Mouse (Mus musculus): ENCODE measurements around the gene Uqcrfs1. TPM values are rescaled to one million over a fixed set of nuclear protein-coding genes. Genes with fewer than 3 reads are reported as not detected.
A peak's percentile ranks its signal among the peaks of the same experiment; 100 is the strongest.

The Uqcrfs1 gene
- polyA plus RNA-seq (2016; fragmentation: Nextera tagmentation; extraction: Ambion mirVana): 216 TPM in 2 replicates

DNA sequence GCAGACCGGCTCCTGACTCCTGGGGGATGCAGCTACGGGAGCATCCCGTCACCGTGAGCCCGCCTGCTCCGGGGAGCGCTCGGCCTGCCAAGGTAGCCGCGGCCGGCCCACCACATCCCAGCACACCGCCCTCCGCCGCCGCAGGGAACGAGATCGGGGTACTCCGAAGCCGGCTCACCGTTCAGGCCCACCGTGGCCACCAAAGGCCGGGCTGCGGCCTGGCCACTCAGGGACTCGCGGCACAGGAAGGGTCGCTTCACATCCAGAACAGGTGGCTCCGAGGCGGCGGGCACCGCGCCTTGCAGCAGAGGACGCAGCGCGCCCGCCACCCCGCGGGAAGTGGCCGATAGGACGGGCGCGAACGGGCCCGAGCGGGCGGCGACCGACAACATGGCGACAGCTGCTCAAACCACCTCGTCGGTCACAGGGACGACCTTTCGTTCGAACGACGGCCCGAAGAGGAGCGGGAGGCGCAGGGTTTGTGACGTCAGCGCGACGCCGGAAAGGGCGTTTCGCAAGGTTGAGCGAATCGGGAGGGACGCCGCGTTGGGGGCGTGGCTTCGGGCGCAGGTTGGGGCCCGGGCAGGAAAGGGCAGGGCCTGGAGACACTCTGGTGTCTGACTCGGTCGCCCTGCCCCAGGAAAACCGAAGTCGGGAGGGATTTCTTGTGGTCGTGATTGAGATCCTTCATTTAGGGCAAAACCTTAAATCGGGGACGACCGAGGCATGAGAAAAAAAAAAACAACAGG lies at the start of gene Uqcrfs1:
Gene Uqcrfs1, minus strand, starts transcription at position 507 of the 749 bp plus-strand sequence.
- Histone ChIP-seq H3K36me3 (peaks cover 7% of the 10 kb centered on the region), H3K4me2 (replicated peaks) (peak within 1 kb of the TSS; percentile 77), H3K9ac (peak within 1 kb of the TSS; percentile 94), H3K4me3 (peak within 1 kb of the TSS; percentile 99), H3K9me3 (replicated peaks) (no peaks in the 10 kb centered on the region), H3K27me3 (no peaks in the 10 kb centered on the region; the same call in 1 of the 2 replicates), H3K27ac (peak within 1 kb of the TSS; percentile 71), H3K4me1 (peaks cover 15% of the 10 kb centered on the region)
- ATAC-seq (ENCODE audit: low FRiP score): peak; percentile 99
- under 1% methylated on average over 82 of the region's 82 CpGs for WGBS

- ATAC-seq (ENCODE audit: low FRiP score): no peak
- no peak overlapping the region for H3K27ac ChIP-seq
- 95% methylated on average over 3 of the region's 3 CpGs for WGBS
Measured at GRCm38 (mm10) chr13:30585786-30586185, 40.6 kb upstream of the Uqcrfs1 start.

GRCm38 (mm10) chr13:30582541-30582940 lies 37.4 kb upstream of the Uqcrfs1 start:
- no peaks in the 10 kb centered on the region for H3K27me3 ChIP-seq
- no peaks in the 10 kb centered on the region for H3K4me1 ChIP-seq
- H3K4me2 ChIP-seq (replicated peaks): no peak overlapping the region
- H3K4me3 ChIP-seq: no peak overlapping the region
- no peak overlapping the region for H3K9ac ChIP-seq
- no peaks in the 10 kb centered on the region for H3K9me3 ChIP-seq (replicated peaks)
- no peak overlapping the region for H3K27ac ChIP-seq
- ATAC-seq (ENCODE audit: low FRiP score): no peak
- WGBS: 77% methylated on average over 2 of the region's 2 CpGs
- no peaks in the 10 kb centered on the region for H3K36me3 ChIP-seq

More at GRCm38 (mm10) chr13:30585786-30586185, 40.6 kb upstream of the Uqcrfs1 start:
- no peaks in the 10 kb centered on the region for H3K4me1 ChIP-seq
- no peak overlapping the region for H3K4me2 ChIP-seq (replicated peaks)
- H3K9me3 ChIP-seq (replicated peaks): no peaks in the 10 kb centered on the region
- H3K9ac ChIP-seq: no peak overlapping the region
- no peak overlapping the region for H3K4me3 ChIP-seq
- no peaks in the 10 kb centered on the region for H3K27me3 ChIP-seq
- no peaks in the 10 kb centered on the region for H3K36me3 ChIP-seq

GRCm38 (mm10) chr13:30578806-30579205 lies 33.6 kb upstream of the Uqcrfs1 start:
- H3K4me3 ChIP-seq: no peak overlapping the region
- H3K9ac ChIP-seq: no peak overlapping the region
- H3K4me2 ChIP-seq (replicated peaks): no peak overlapping the region
- no peaks in the 10 kb centered on the region for H3K9me3 ChIP-seq (replicated peaks)
- H3K36me3 ChIP-seq: no peaks in the 10 kb centered on the region
- WGBS: 78% methylated on average over 2 of the region's 2 CpGs
- ATAC-seq (ENCODE audit: low FRiP score): no peak
- no peaks in the 10 kb centered on the region for H3K4me1 ChIP-seq
- no peak overlapping the region for H3K27ac ChIP-seq
- H3K27me3 ChIP-seq: no peaks in the 10 kb centered on the region

DNA sequence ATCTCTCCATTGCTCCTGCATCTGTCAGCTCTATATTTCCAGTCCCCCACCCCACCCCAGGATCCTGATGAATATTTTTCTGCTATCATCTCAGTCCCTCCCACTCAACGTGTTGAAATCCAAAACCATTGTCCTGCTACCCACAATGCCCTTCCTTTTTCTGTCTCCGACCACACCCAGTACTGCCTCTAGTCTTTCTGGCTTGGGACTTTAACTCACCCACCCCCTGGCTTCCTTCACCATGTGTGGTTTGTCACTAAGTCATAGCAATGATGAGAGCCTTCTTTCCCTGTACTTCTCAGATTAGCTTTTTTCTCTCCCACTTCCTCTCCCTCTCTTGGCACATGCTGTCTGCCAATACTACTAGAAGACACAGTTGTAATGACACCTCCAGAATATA lies 31.7 kb upstream of the Uqcrfs1 start:
- WGBS: 75% methylated on average over 2 of the region's 2 CpGs
- ATAC-seq (ENCODE audit: low FRiP score): no peak

DNA sequence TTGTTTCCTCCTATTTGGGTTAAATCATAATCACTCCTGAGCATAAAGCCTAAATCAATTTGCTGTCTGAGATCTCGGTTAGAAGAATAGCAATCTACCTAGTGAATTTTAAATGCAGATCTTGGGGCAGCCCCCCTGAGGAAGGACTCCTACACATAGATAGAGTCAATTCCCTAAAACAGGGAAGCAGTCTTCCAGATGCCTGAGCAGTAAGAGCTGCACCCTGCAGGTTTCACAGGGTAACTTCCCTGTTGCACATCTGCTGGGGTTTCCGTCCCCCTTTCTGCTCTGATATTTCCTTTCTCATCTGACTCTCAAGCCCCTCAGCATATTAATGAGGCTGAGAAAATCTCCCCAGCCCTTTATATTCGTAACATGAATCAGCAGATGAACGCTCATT lies 27.8 kb upstream of the Uqcrfs1 start:
- no peaks in the 10 kb centered on the region for H3K36me3 ChIP-seq
- no peak overlapping the region for H3K4me3 ChIP-seq
- H3K9ac ChIP-seq: no peak overlapping the region
- no peaks in the 10 kb centered on the region for H3K27me3 ChIP-seq
- H3K27ac ChIP-seq: no peak overlapping the region
- 72% methylated on average over 4 of the region's 4 CpGs for WGBS
- H3K9me3 ChIP-seq (replicated peaks): no peaks in the 10 kb centered on the region
- ATAC-seq (ENCODE audit: low FRiP score): no peak
- H3K4me1 ChIP-seq: no peaks in the 10 kb centered on the region
- H3K4me2 ChIP-seq (replicated peaks): no peak overlapping the region

More for the DNA sequence above, 31.7 kb upstream of the Uqcrfs1 start:
- H3K9ac ChIP-seq: no peak overlapping the region
- no peaks in the 10 kb centered on the region for H3K36me3 ChIP-seq
- H3K4me1 ChIP-seq: no peaks in the 10 kb centered on the region
- H3K27ac ChIP-seq: no peak overlapping the region
- no peaks in the 10 kb centered on the region for H3K27me3 ChIP-seq
- no peaks in the 10 kb centered on the region for H3K9me3 ChIP-seq (replicated peaks)
- H3K4me2 ChIP-seq (replicated peaks): no peak overlapping the region
- no peak overlapping the region for H3K4me3 ChIP-seq

DNA sequence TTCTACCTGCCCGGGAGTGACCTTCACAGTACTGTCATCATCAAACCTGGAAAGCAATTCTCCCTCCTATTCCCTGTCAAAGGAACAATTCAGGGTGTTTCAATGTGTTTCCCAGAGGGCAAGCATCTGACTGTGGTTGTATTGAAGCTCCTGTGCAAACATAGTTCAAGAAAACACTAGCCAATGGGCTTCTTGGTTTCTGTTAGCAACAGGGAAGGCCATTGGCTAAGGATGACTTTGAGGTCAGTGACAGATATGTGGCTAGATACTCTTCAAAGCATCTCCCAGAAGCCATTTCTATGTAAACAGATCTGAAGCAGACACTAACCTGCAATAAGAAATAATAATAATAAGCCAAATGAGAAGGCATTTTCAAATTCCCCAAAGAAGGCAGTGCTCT lies 25.0 kb upstream of the Uqcrfs1 start:
- no peak overlapping the region for H3K4me2 ChIP-seq (replicated peaks)
- H3K36me3 ChIP-seq: no peaks in the 10 kb centered on the region
- H3K9me3 ChIP-seq (replicated peaks): no peaks in the 10 kb centered on the region
- H3K4me1 ChIP-seq: no peaks in the 10 kb centered on the region
- H3K9ac ChIP-seq: no peak overlapping the region
- no peak overlapping the region for H3K4me3 ChIP-seq
- no peak overlapping the region for H3K27ac ChIP-seq
- WGBS: 86% methylated on average over 1 of the region's 1 CpGs
- peaks cover 5% of the 10 kb centered on the region; the same call in 1 of the 2 replicates for H3K27me3 ChIP-seq
- ATAC-seq (ENCODE audit: low FRiP score): no peak

GRCm38 (mm10) chr13:30567571-30567970 lies 22.4 kb upstream of the Uqcrfs1 start:
- Histone ChIP-seq H3K4me1 (no peaks in the 10 kb centered on the region), H3K36me3 (no peaks in the 10 kb centered on the region), H3K27ac (no peak overlapping the region), H3K4me2 (replicated peaks) (no peak overlapping the region), H3K9me3 (replicated peaks) (no peaks in the 10 kb centered on the region), H3K9ac (no peak overlapping the region), H3K27me3 (peaks cover 5% of the 10 kb centered on the region; the same call in 1 of the 2 replicates), H3K4me3 (no peak overlapping the region)
- WGBS: 68% methylated on average over 7 of the region's 7 CpGs
- no peak for ATAC-seq (ENCODE audit: low FRiP score)

- 59% methylated on average over 8 of the region's 8 CpGs for WGBS
- no peak overlapping the region for H3K4me2 ChIP-seq (replicated peaks)
- H3K9ac ChIP-seq: no peak overlapping the region
- H3K9me3 ChIP-seq (replicated peaks): no peaks in the 10 kb centered on the region
- no peak overlapping the region for H3K4me3 ChIP-seq
- no peaks in the 10 kb centered on the region for H3K4me1 ChIP-seq
- no peaks in the 10 kb centered on the region for H3K36me3 ChIP-seq
- no peak overlapping the region for H3K27ac ChIP-seq
- H3K27me3 ChIP-seq: peaks cover 5% of the 10 kb centered on the region; the same call in 1 of the 2 replicates
- ATAC-seq (ENCODE audit: low FRiP score): no peak
Measured at GRCm38 (mm10) chr13:30566767-30567166, 21.6 kb upstream of the Uqcrfs1 start.

GRCm38 (mm10) chr13:30560603-30561002 lies 15.4 kb upstream of the Uqcrfs1 start:
- Histone ChIP-seq H3K4me2 (replicated peaks) (no peak overlapping the region), H3K27ac (no peak overlapping the region), H3K9ac (no peak overlapping the region), H3K27me3 (no peaks in the 10 kb centered on the region), H3K36me3 (no peaks in the 10 kb centered on the region), H3K4me1 (no peaks in the 10 kb centered on the region), H3K4me3 (no peak overlapping the region), H3K9me3 (replicated peaks) (no peaks in the 10 kb centered on the region)
- WGBS: 100% methylated on average over 1 of the region's 1 CpGs
- ATAC-seq (ENCODE audit: low FRiP score): no peak

DNA sequence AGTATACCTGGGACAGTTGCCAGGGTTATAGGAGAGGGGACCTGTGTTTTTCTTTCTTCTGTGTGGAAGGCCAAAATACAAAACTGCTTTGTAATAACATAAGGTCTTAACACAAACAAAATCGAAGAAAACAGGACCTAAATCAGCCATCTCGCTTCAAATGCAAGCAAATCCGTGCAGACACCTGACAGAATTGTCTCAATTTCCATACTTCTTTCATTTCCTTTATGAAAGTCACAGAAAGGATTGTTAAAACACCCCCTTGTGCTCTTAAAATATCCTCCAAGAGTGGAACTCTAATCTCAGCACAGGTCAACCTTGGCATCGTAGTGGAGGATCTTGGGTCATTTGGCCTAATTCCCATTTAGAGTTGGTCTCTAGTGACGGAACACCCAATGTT lies 14.9 kb upstream of the Uqcrfs1 start:
- 92% methylated on average over 5 of the region's 5 CpGs for WGBS
- no peak for ATAC-seq (ENCODE audit: low FRiP score)
- Histone ChIP-seq H3K27me3 (no peaks in the 10 kb centered on the region), H3K9ac (no peak overlapping the region), H3K4me3 (no peak overlapping the region), H3K9me3 (replicated peaks) (no peaks in the 10 kb centered on the region), H3K36me3 (no peaks in the 10 kb centered on the region), H3K4me2 (replicated peaks) (no peak overlapping the region), H3K4me1 (no peaks in the 10 kb centered on the region), H3K27ac (no peak overlapping the region)

- no peaks in the 10 kb centered on the region for H3K9me3 ChIP-seq (replicated peaks)
- WGBS: 83% methylated on average over 2 of the region's 2 CpGs
- no peak overlapping the region for H3K4me3 ChIP-seq
- no peaks in the 10 kb centered on the region for H3K4me1 ChIP-seq
- no peaks in the 10 kb centered on the region for H3K36me3 ChIP-seq
- no peak overlapping the region for H3K9ac ChIP-seq
- no peak for ATAC-seq (ENCODE audit: low FRiP score)
- no peak overlapping the region for H3K4me2 ChIP-seq (replicated peaks)
- H3K27ac ChIP-seq: no peak overlapping the region
- H3K27me3 ChIP-seq: no peaks in the 10 kb centered on the region
Measured at GRCm38 (mm10) chr13:30557751-30558150, 12.6 kb upstream of the Uqcrfs1 start.

DNA sequence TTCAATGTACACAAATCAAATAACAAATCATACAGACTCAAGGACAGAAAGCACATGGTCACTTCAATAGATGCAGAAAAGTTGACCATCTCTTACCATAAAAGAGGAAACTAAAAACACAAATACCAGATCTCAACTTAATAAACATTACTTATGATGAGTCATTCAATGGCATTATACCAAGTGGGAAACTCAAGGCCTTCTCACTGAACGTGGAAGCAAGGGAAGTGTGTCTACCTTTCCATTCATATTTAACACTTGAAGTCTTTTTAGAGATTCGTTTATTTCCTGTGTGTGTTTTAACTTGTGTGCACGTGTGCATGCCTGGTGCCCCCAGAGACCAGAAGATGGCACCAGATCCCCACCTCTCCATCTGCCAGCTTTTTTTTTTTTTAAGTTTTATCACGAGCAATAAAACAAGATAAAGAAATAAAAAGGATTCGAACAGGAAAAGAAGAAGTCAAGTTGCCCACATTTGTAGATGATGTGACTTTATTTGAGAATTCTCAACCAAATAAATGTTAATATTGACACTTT lies 8.0 kb upstream of the Uqcrfs1 start:
- Histone ChIP-seq H3K9ac (no peak overlapping the region), H3K27me3 (no peaks in the 10 kb centered on the region; the same call in 1 of the 2 replicates), H3K4me1 (no peaks in the 10 kb centered on the region), H3K4me2 (replicated peaks) (no peak overlapping the region), H3K9me3 (replicated peaks) (no peaks in the 10 kb centered on the region), H3K36me3 (no peaks in the 10 kb centered on the region), H3K4me3 (no peak overlapping the region), H3K27ac (no peak overlapping the region)
- no peak for ATAC-seq (ENCODE audit: low FRiP score)
- WGBS: 48% methylated on average over 5 of the region's 5 CpGs
